ENCODE assay signal across 8 mouse cellular contexts in the genomic region with DNA sequence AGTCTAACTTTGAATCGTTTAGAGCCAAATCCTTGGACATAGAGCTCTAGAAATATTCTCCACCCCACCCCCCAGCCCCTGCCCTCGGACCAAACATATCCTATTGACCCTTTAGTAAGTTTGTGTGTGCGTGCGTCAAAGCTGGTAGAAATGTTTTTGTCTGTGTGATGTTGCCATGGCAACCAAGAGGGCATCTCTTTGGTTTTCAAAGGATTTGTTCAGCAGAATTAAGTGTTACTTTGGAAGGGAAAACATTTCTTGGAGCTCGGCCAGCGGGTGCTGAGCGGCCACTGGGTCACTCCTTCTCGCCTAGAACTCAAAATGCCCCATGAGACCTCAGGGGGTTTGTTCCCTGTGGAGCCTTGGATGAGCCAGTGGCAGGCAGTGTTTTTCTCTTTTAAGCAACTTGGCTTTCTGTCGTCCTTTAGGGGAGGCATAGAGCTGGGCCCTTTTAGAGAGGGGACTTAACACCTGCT.
A peak's percentile ranks its signal among the peaks of the same experiment; 100 is the strongest.
DNase-seq lines count a peak whose midpoint lies in the region; ATAC-seq and TF ChIP-seq lines count a peak whose summit lies in the region.
"Had no signal": no experiment of that assay in that cellular context is flagged by ENCODE, and none has a peak within 500 bp of the region (broad histone marks: within the 10 kb centered on the region; RNA-seq: fewer than 3 reads in every experiment).

No protein-coding gene starts in this region.

- TF ChIP-seq EP300 in liver, postnatal 0 days (IDR thresholded peaks at IDR 0.05; ENCODE audit: low read depth): no peak

- 54% methylated on average over 9 of the region's 9 CpGs for WGBS in liver, postnatal 0 days (ENCODE audit: insufficient replicate concordance)
- WGBS in midbrain, postnatal 0 days: 5% methylated on average over 9 of the region's 9 CpGs

- no peak overlapping the region for H3K9ac ChIP-seq in liver, postnatal 0 days (replicated peaks)
- H3K9ac ChIP-seq in midbrain, postnatal 0 days (replicated peaks; ENCODE audit: low read length, poor library complexity, severe bottlenecking): no peak overlapping the region

- DNase-seq in liver, postnatal 0 days: peak; percentile 41
- DNase-seq in liver: no peak
- DNase-seq in embryo, embryonic 9.5 days (ENCODE audit: extremely low spot score): peak; percentile 57
- peak; percentile 37 to 54 for DNase-seq in kidney, postnatal 25 days
- peak; percentile 79 for DNase-seq in midbrain, postnatal 0 days (ENCODE audit: low spot score)
- DNase-seq in thymus, postnatal 10 days (ENCODE audit: low spot score in 2 of 2): no peak
- DNase-seq in left cerebral cortex, postnatal 36 days (ENCODE audit: low spot score in 2 of 2): no peak

- no peak overlapping the region for H3K4me3 ChIP-seq in liver, postnatal 0 days (ENCODE audit: low read depth, low read length)
- no peak overlapping the region for H3K4me3 ChIP-seq in midbrain, postnatal 0 days (ENCODE audit: low read depth, low read length)
- H3K4me3 ChIP-seq: left cerebral cortex, adult 2 months had no signal

- H3K36me3 ChIP-seq in liver, postnatal 0 days (replicated peaks; ENCODE audit: insufficient read depth, low read length): no peaks in the 10 kb centered on the region
- H3K36me3 ChIP-seq in midbrain, postnatal 0 days (ENCODE audit: insufficient read depth, low read length): no peaks in the 10 kb centered on the region

- no peaks in the 10 kb centered on the region for H3K27me3 ChIP-seq in liver, postnatal 0 days (ENCODE audit: insufficient read depth, low read length)
- H3K27me3 ChIP-seq in midbrain, postnatal 0 days (ENCODE audit: insufficient read depth, low read length): no peaks in the 10 kb centered on the region

- ATAC-seq in liver, postnatal 0 days: peak; percentile 55; the same call in 1 of the 2 replicates
- ATAC-seq in midbrain, postnatal 0 days (ENCODE audit: low FRiP score): peak; percentile 21; the same call in 1 of the 2 replicates

- TF ChIP-seq CTCF in liver, postnatal 0 days (IDR thresholded peaks at IDR 0.05; ENCODE audit: low read depth): no peak
- no peak for TF ChIP-seq CTCF in midbrain, postnatal 0 days (IDR thresholded peaks at IDR 0.05)

- intact Hi-C loops in left cerebral cortex, postnatal 36 days (cut with DNase I): loop anchor here (10.0 kb wide), 1 partner anchor 241 kb away; no protein-coding TSS in a partner anchor

- no peaks in the 10 kb centered on the region for H3K9me3 ChIP-seq in liver, postnatal 0 days (ENCODE audit: low read length)
- no peaks in the 10 kb centered on the region for H3K9me3 ChIP-seq in midbrain, postnatal 0 days (ENCODE audit: low read length)

- H3K4me1 ChIP-seq in liver, postnatal 0 days (ENCODE audit: insufficient read depth): no peaks in the 10 kb centered on the region
- peaks cover 8% of the 10 kb centered on the region for H3K4me1 ChIP-seq in midbrain, postnatal 0 days (ENCODE audit: insufficient read depth, low read length)

- H3K27ac ChIP-seq in liver, postnatal 0 days (ENCODE audit: low read depth): no peak overlapping the region
- no peak overlapping the region for H3K27ac ChIP-seq in midbrain, postnatal 0 days (ENCODE audit: low read depth, low read length)

- no peak overlapping the region for H3K4me2 ChIP-seq in liver, postnatal 0 days (ENCODE audit: low read depth, low read length)
- H3K4me2 ChIP-seq in midbrain, postnatal 0 days (ENCODE audit: low read depth, low read length, poor library complexity, severe bottlenecking): no peak overlapping the region

Comparison
In these comparisons a context has a peak if more than half of its experiments do, and no peak if none do; other contexts are left out.
1. DNase-seq: peak in liver, postnatal 0 days (single experiment), embryo, embryonic 9.5 days (single experiment), kidney, postnatal 25 days (2 of 2) and midbrain, postnatal 0 days (single experiment); none in liver (single experiment), thymus, postnatal 10 days (0 of 2) and left cerebral cortex, postnatal 36 days (0 of 2).